Mouse (Mus musculus): ENCODE data around the gene Spag5. TPM values are rescaled to one million over a fixed set of nuclear protein-coding genes. Genes with fewer than 3 reads are reported as not detected.

Gene Spag5
- polyA plus RNA-seq, 1 experiment from 2014 or later = 63.6 TPM

Other genes with a start within 250 kb of the Spag5 start
- gene Eral1, start 221.1 kb upstream of the Spag5 start, polyA plus RNA-seq (2016; fragmentation: Nextera tagmentation; extraction: Ambion mirVana) = 39.2 and 41.0 TPM in 2 replicates
- 12.7 and 14.5 TPM in 2 replicates for gene Fam222b, start 206.9 kb upstream of the Spag5 start, polyA plus RNA-seq (2016; fragmentation: Nextera tagmentation; extraction: Ambion mirVana)
- 115 and 128 TPM in 2 replicates for gene Traf4, start 135.9 kb upstream of the Spag5 start, polyA plus RNA-seq (2016; fragmentation: Nextera tagmentation; extraction: Ambion mirVana)
- gene Nek8, start 124.9 kb upstream of the Spag5 start, polyA plus RNA-seq (2016; fragmentation: Nextera tagmentation; extraction: Ambion mirVana) = 18.3 and 20.4 TPM in 2 replicates
- gene Tlcd1, start 124.8 kb upstream of the Spag5 start, polyA plus RNA-seq (2016; fragmentation: Nextera tagmentation; extraction: Ambion mirVana) = 11.6 and 11.9 TPM in 2 replicates
- gene Rpl23a, start 117.9 kb upstream of the Spag5 start, polyA plus RNA-seq (2016; fragmentation: Nextera tagmentation; extraction: Ambion mirVana) = 1,381 and 1,432 TPM in 2 replicates
- gene Rab34, start 113.1 kb upstream of the Spag5 start, polyA plus RNA-seq (2016; fragmentation: Nextera tagmentation; extraction: Ambion mirVana) = 149 and 157 TPM in 2 replicates
- 1.9 and 2.7 TPM in 2 replicates for gene Proca1, start 108.1 kb upstream of the Spag5 start, polyA plus RNA-seq (2016; fragmentation: Nextera tagmentation; extraction: Ambion mirVana)
- gene Sdf2, start 55.8 kb upstream of the Spag5 start, polyA plus RNA-seq (2016; fragmentation: Nextera tagmentation; extraction: Ambion mirVana) = 49.5 and 54.8 TPM in 2 replicates
- gene Supt6, start 55.5 kb upstream of the Spag5 start, polyA plus RNA-seq (2016; fragmentation: Nextera tagmentation; extraction: Ambion mirVana) = 36.8 and 42.2 TPM in 2 replicates
- 79.1 and 81.8 TPM in 2 replicates for gene 2610507B11Rik, start 39.8 kb upstream of the Spag5 start, polyA plus RNA-seq (2016; fragmentation: Nextera tagmentation; extraction: Ambion mirVana)
- 0.26 and 0.28 TPM in 2 replicates for gene BC030499, start 10.7 kb upstream of the Spag5 start, polyA plus RNA-seq (2016; fragmentation: Nextera tagmentation; extraction: Ambion mirVana)
- 4.0 and 5.0 TPM in 2 replicates for gene Aldoc, start 21.4 kb downstream of the Spag5 start, polyA plus RNA-seq (2016; fragmentation: Nextera tagmentation; extraction: Ambion mirVana)
- gene Pigs, start 26.9 kb downstream of the Spag5 start, polyA plus RNA-seq (2016; fragmentation: Nextera tagmentation; extraction: Ambion mirVana) = 68.8 and 72.5 TPM in 2 replicates
- gene Unc119, start 42.0 kb downstream of the Spag5 start, polyA plus RNA-seq (2016; fragmentation: Nextera tagmentation; extraction: Ambion mirVana) = 94.8 and 96.3 TPM in 2 replicates
- gene Foxn1, start 85.0 kb downstream of the Spag5 start, polyA plus RNA-seq (2016; fragmentation: Nextera tagmentation; extraction: Ambion mirVana) = not detected in 2 replicates
- gene Slc13a2, start 120.7 kb downstream of the Spag5 start, polyA plus RNA-seq (2016; fragmentation: Nextera tagmentation; extraction: Ambion mirVana) = not detected in 2 replicates
- 15.0 and 17.1 TPM in 2 replicates for gene Slc46a1, start 164.2 kb downstream of the Spag5 start, polyA plus RNA-seq (2016; fragmentation: Nextera tagmentation; extraction: Ambion mirVana)
- 2.8 TPM in 2 replicates for gene Sarm1, start 196.2 kb downstream of the Spag5 start, polyA plus RNA-seq (2016; fragmentation: Nextera tagmentation; extraction: Ambion mirVana)
- 0.26 and 0.28 TPM in 2 replicates for gene Vtn, start 197.6 kb downstream of the Spag5 start, polyA plus RNA-seq (2016; fragmentation: Nextera tagmentation; extraction: Ambion mirVana)
- gene Sebox, start 201.9 kb downstream of the Spag5 start, polyA plus RNA-seq (2016; fragmentation: Nextera tagmentation; extraction: Ambion mirVana) = not detected in 2 replicates
- 51.9 and 56.1 TPM in 2 replicates for gene Tmem199, start 210.6 kb downstream of the Spag5 start, polyA plus RNA-seq (2016; fragmentation: Nextera tagmentation; extraction: Ambion mirVana)
- gene Poldip2, start 210.7 kb downstream of the Spag5 start, polyA plus RNA-seq (2016; fragmentation: Nextera tagmentation; extraction: Ambion mirVana) = 176 and 180 TPM in 2 replicates
- gene Tnfaip1, start 234.8 kb downstream of the Spag5 start, polyA plus RNA-seq (2016; fragmentation: Nextera tagmentation; extraction: Ambion mirVana) = 70.4 and 72.5 TPM in 2 replicates
- 129 and 132 TPM in 2 replicates for gene Ift20, start 234.8 kb downstream of the Spag5 start, polyA plus RNA-seq (2016; fragmentation: Nextera tagmentation; extraction: Ambion mirVana)
- gene Tmem97, start 249.2 kb downstream of the Spag5 start, polyA plus RNA-seq (2016; fragmentation: Nextera tagmentation; extraction: Ambion mirVana) = 63.3 and 63.9 TPM in 2 replicates